Mouse (Mus musculus): ENCODE results near the gene Klf11.
"Not testable (repeated sequence)": the region's sequence is repeated elsewhere in the genome, so short reads cannot be mapped to it uniquely, and the experiment has no call there.

Klf11 gene

DNA sequence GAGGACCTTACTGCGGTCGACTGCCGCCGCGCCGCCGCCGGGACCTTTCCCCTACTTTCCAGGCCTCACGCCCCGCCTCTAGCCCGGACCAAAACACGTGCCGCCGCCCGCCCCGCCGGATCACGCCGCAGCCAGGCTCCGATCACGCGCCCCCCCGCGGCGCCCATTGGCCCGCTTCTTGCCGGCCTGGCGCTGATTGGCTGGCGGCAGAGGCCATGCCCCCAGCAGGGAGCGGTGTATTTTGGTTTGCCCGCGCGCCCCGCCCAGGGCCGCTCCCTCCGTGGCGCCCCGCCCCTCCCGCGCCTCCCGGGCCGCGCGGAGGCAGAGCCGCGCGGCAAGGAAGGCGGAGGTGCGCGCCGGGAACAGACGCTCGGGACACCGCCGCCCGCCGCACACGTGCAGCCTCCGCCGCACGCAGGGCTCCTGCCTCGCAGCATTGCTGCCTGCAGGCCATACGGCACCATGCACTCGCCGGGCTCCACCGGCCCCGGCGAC is at the start of gene Klf11:
Gene Klf11 (plus strand): TSS at position 212 of the 495 bp plus-strand sequence.
- DNase-seq (ENCODE audit: low spot score) = peak; percentile 97

GRCm38 (mm10) chr12:24603266-24603665 is 47.8 kb upstream of the Klf11 start:
- peak; percentile 26 for DNase-seq (ENCODE audit: low spot score)

DNA sequence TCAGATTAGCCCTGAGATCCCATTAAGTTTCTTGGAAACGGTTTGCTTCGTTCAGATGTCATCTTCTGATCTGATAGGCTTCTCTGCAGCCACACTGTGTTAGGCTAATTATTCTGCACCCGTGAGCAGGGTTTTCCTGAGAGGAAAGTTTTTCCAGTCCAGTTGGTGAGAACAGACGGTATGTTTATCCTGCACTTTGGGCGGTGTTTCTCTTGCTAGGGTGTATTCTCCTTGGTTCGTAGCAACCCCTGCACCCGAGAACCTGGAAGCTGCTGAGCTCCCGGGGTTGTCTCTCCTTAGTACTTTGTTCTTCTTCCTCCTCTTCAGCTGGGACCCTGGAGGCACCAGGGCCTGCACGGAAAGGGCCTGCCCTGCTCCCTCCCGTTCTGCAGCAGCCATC is 44.9 kb upstream of the Klf11 start:
- DNase-seq (ENCODE audit: low spot score) = no peak

GRCm38 (mm10) chr12:24612591-24612990 is 38.5 kb upstream of the Klf11 start:
- no peak for DNase-seq (ENCODE audit: low spot score)

DNA sequence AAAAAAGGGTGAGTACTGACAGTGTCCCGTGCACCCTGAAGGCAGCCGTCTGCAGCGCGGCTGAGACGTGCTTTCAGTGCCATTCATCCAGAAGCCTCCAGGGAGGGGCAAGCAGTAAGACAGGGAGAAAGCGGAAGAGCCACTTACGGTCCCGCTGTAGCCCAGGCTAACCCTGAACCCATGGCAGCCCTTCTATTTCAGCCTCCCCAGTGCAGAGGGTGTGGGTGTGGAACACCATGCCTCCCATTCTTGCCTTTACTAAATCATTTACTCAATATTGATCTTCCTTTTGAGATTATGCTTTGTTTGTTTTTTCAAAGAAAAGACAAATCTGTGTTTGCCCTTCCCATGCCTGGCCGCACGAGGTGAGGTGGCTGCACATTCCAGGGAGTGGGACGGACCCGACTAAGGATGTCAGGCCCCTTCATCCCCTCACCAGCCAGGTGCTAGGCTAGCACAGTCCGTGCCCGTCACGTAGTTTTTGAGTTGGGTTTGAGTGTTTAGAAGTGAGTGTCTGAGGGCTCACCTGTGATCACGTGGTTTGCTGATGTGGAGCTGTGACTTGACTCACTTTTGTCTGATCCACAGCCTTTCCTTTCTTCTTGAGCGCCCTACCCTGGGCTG is 36.5 kb upstream of the Klf11 start:
- DNase-seq (ENCODE audit: low spot score) = no peak

DNA sequence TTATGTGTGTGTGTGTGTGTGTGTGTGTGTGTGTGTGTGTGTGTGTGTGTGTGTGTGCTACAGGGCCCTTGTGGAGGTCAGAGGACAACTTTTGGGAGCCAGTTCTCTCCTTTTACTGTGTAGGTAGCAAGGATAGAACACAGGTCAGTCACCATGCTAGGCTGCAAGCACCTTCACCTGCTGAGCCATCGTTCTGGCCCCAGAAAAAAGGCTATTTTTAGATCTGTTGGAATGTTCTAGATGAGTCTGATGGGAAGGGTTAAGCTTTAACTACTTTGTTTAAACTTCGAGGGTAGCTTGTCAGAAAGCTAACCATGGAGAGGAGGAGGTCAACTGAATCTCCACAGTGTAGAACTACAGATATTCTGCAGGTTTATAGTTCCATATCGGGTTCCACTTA is 35.9 kb upstream of the Klf11 start:
- DNase-seq (ENCODE audit: low spot score) = no peak

DNA sequence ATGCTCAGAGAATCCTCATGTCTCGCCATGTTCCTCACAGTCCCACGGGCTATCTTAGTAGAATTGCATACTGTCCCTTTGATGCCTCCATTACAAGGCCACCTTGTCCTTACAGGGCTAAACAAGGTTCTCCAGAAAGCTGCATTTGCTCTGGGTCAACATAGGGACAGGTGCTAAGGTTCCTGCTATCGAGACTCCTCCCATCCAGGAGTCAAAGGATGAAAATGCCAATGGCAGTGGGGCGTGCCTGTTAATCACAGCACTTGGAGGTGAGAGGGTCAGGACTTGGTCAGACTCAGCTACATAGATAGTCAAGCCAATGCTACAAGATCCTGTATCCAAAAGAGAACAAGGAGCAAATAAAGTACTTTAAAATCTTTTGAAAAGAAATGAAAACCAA is 31.6 kb upstream of the Klf11 start:
- DNase-seq (ENCODE audit: low spot score) = no peak

DNA sequence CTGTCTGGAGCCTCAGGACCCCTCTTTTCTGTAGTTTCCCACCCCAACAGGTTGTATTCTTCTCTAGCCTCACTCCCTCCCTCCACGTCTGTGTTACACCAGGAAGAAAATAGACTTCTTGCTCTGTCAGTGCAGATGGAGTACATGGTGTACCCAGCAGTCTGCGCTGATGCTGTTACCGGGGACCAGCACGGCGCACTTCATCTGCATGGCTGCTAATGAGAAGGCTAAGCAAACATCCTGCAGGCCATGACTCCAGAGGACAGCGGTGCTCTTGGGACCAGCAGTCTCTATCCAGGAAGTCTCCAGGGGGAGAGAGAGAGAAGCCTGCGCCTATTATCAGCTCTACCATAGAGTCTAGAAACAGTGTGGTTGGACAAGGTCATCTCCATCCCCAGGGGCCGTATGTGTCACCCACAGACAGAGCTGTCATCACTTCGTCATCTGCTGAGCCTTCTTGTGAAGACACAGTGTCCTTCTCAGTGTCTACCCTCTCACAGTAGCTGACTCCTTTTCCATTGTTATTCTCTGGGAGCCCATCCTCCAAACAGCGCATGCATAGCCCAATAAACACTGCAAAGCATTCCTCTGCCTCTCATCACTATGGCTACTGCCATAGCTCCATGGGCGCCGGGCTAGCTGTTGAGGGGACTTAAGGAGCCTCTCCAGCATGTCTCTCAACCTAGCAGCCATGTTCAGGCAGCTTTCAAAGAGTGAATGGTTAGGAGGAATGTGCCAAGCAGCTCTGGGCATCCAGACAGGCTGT is 27.4 kb upstream of the Klf11 start:
- no peak for DNase-seq (ENCODE audit: low spot score)

DNA sequence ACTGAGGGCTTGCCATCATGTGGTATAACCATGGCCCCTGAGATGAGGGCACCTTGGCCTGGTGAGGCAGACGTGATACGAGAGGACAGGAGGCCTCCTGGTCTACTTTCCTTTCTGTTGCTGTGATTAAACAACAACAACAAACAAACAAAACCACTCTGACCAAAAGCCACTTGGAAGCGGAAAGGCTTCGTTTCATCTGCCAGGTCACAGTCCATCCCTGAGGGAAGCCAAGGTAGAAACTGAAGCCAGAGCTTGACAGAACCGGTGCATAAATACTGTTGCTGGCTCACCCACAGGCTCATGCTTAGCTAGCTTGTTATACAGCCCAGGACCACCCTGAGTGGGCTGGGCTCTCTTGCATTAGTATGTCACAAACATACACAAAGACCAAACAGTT is 24.7 kb upstream of the Klf11 start:
- no peak for DNase-seq (ENCODE audit: low spot score)

- no peak for DNase-seq (ENCODE audit: low spot score)
Observed at GRCm38 (mm10) chr12:24627215-24627614, 23.9 kb upstream of the Klf11 start.

DNA sequence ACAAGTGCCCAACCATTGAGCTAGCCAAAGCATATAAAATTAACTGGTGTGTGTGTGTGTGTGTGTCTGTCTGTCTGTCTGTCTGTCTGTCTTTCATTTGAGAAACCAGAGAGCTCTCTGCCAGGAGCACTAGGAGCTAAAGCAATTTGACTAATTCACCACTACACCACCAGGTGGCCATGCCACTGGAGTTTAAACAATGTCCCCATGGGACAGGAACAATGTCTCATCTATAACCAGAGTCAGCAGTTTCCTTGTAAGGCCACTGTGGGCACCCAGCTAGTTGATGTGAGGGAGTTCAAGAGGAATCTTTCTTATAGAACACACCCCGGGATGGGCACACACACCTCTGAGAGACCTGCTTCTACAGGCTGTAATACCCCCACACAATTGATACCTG is 20.9 kb upstream of the Klf11 start:
- peak; percentile 21 for DNase-seq (ENCODE audit: low spot score)

DNA sequence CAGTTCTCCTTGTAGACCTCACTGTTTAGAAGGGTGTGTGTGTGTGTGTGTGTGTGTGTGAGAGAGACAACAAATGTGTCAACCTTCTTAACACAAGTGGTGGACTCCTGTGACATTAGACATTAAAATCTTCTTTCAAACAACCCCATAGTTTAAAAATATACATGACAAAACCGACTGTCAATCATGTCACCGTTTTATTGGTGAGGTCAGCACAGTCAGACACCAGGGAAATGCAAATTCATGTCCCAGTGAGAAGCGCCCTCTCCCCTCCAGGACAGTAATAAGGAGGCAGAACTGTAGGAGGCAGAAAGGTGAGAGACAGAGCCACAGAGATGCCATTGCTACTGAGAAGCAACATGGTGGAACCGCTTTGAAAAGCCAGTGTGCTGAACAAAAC is 18.7 kb upstream of the Klf11 start:
- DNase-seq (ENCODE audit: low spot score) = no peak

GRCm38 (mm10) chr12:24633753-24634191 is 17.3 kb upstream of the Klf11 start:
- no peak for DNase-seq (ENCODE audit: low spot score)

GRCm38 (mm10) chr12:24634212-24634611 is 16.9 kb upstream of the Klf11 start:
- no peak for DNase-seq (ENCODE audit: low spot score)

DNA sequence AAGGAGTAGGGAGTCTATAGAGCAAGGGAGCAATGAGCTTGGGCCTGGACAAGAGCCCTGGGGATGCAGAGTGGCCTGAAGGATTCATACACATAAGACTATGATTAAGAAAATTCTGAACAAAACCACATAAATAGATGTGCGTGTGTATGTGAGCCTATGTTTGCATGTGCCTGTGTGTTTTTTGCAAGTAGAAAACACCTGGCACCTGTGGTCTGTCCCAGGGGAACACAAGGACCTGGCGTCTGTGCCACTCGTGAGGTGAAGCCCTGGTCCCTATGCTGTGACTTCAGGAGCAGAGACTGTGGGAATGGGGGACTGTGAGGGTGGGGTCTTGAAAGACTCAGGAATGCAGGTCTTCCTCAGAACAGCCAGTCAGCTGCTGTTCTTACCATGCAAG is 16.4 kb upstream of the Klf11 start:
- DNase-seq (ENCODE audit: low spot score) = no peak

- not testable (repeated sequence) for DNase-seq (ENCODE audit: low spot score)
Observed at GRCm38 (mm10) chr12:24638787-24639186, 12.3 kb upstream of the Klf11 start.

DNA sequence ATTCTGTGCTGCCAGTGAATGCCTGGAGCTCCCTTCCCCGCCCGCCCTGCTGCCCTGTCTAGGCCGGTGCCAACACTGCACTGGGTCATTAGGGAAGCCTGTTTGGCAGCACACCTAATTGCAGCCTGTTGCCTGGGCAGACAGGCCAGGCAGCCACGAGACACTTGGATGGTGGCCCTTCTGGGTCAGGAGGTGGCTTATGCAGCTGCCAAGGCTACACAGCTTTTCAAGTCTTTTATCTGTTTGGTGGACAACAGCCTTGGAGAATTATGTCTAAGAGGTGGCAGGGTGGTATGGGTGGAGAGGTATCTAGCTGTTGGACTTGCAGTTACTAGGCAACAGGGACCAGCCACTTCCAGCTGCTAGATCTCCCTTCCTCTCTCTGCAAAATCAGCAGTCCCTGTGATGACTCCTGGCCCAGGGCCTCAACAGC is 8.7 kb upstream of the Klf11 start:
- DNase-seq (ENCODE audit: low spot score) = no peak

- DNase-seq (ENCODE audit: low spot score) = no peak
Observed at GRCm38 (mm10) chr12:24644125-24644571, 6.9 kb upstream of the Klf11 start.

DNA sequence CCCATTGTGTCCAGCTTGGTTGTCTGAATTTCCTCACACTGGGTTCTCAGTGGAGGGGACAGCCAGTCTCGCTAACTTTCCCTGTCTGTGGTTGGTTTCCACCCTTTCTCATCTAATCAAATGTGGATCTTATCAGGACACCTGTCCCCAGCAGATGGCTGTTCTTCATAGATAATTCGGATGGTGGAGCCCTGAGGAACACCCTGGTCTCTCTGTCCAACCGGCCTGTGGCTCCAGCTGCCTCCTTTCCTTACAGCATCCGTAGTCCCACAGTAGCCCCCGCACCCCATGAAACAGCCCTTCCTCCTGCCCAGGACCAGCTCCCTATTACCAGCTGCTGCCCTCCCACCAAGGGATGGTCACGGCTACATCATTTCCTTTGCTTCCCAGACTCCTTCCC is 5.2 kb upstream of the Klf11 start:
- no peak for DNase-seq (ENCODE audit: low spot score)

GRCm38 (mm10) chr12:24648094-24648493 is 3.0 kb upstream of the Klf11 start:
- DNase-seq (ENCODE audit: low spot score) = no peak

GRCm38 (mm10) chr12:24650415-24651062 is 535 bp upstream of the Klf11 start:
- no peak for DNase-seq (ENCODE audit: low spot score)

DNA sequence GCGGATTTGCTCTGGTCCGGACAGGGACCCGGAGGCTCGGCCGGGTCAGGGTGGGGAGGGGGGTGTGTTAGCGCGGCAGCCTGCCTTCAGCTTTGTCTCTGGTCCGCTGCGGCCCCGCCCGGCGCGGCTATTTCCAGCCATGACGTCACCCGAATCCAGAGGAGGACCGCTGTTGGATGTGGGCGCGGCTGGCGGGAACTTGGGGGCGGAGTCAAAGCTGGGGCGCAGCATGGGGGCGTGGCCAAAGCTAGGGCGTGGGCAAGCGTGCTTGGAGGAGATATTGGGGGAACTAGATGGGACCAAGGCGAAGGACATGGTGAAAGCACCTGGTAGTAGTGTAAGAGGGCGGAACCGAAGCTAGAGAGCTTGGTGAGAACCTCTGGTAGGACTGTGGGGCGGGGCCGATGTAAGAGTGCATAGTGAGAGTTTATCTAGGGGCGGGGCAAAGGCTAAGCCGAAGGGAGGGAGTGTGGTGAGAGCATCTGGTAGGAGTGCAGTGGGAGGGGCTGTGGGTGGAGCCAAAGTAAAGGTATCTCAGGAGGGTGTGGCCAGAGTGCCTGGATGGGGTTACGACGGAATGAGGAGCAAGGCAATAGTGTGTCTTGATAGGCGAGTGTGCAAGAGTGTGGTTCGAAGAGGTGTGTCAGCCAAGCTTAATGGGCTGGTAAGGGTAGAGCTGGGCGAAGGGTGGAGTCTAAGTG is 718 bp downstream of the Klf11 start:
- DNase-seq (ENCODE audit: low spot score) = peak; percentile 91

All from T-cell, adult 2 months (primary cell).